Mouse (Mus musculus): ENCODE results near the gene Spocd1.

DNA sequence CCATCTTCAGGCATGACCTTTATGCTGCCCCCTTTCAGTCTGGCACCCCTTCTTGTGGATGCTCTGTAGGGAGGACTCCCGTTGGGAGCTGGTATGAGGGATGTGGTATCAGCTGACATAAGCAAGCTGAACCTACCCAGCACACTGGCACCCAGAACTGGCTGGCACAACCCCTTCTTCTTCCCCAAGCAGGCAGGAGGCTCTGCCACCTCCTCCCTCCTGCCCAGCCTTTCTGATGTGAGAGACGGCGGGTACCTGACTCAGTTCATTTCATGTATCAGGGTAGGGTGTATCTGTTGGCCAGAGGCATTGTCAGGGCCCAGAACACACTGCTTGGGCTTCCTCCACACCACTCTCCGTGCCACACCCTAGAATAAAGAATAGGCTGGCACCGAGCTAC is 65.7 kb downstream of the Spocd1 start:
- TF ChIP-seq EP300 (IDR thresholded peaks at IDR 0.05; ENCODE audit: insufficient read depth, low read depth, low read length) (no peak), CTCF (IDR thresholded peaks at IDR 0.05; ENCODE audit: low read depth, low read length) (no peak), POLR2A (IDR thresholded peaks at IDR 0.05; ENCODE audit: insufficient read depth, low read length) (no peak)

All from ES-Bruce4 (cell line).